Mouse (Mus musculus) liver, embryonic 14.5 days (tissue): ENCODE measurements at regions not wholly inside any gene's neighbourhood (a gene's known extent, or its start where the extent isn't known, plus 50 kb on each side); places are given as distances from the start of the nearest gene placed in this dataset.

ENCODE experiments used
- ATAC-seq: fragments of 200-750 bp; cut with Nextera tagmentation; 2 replicates; pipeline ENCODE4 v1.8.0; 2017; ENCODE audit warnings: moderate number of reproducible peaks, mild to moderate bottlenecking, moderate library complexity; ENCODE audit not compliant: insufficient read depth
- DNase-seq, 3 experiments: peaks; one replicate each; pipeline ENCODE4 v3.0.0-alpha.2; 2012 to 2013; ENCODE audit warnings: low read depth in 3 of 3, low spot score in 3 of 3
- H3K27ac ChIP-seq: fragments of 300-500 bp; sonication (generic); 2 replicates; pipeline ENCODE4 v1.5.1; 2014; ENCODE audit warnings: moderate library complexity, mild to moderate bottlenecking, control low read depth, inconsistent platforms
- H3K27me3 ChIP-seq: fragments of 300-500 bp; sonication (generic); 2 replicates; pipeline ENCODE4 v1.6.1; 2014; ENCODE audit warnings: mild to moderate bottlenecking, low read length, moderate library complexity; ENCODE audit not compliant: control insufficient read depth, insufficient read depth
- H3K36me3 ChIP-seq: fragments of 300-500 bp; sonication (generic); replicated peaks from 2 replicates; pipeline ENCODE4 v1.6.1; 2014; ENCODE audit warnings: low read depth; ENCODE audit not compliant: control insufficient read depth, insufficient read depth
- H3K4me1 ChIP-seq, 2 experiments: fragments of 200-500 bp in 1 of 2; fragments of 300-500 bp in 1 of 2; sonication (generic) in 1 of 2; replicated peaks; 2 replicates each; pipeline ENCODE4 v1.6.1; 2012 to 2014; ENCODE audit warnings: antibody characterized with exemption in 1 of 2, inconsistent platforms in 1 of 2, low read length in 1 of 2; ENCODE audit not compliant: control insufficient read depth in 2 of 2, insufficient read depth in 2 of 2
- H3K4me2 ChIP-seq: fragments of 300-500 bp; sonication (generic); 2 replicates; pipeline ENCODE4 v1.6.1; 2014; ENCODE audit warnings: low read depth, mild to moderate bottlenecking, control low read depth, moderate library complexity
- H3K4me3 ChIP-seq, 2 experiments: fragments of 200-500 bp in 1 of 2; fragments of 300-500 bp in 1 of 2; sonication (generic) in 1 of 2; 2 replicates each; pipeline ENCODE4 v1.5.1; 2012 to 2014; ENCODE audit warnings: low read depth in 2 of 2, low read length in 2 of 2, mild to moderate bottlenecking in 2 of 2, control low read depth in 1 of 2, inconsistent platforms in 1 of 2, moderate library complexity in 1 of 2; ENCODE audit not compliant: insufficient read depth in 1 of 2
- H3K9ac ChIP-seq: fragments of 300-500 bp; sonication (generic); replicated peaks from 2 replicates; pipeline ENCODE4 v1.6.1; 2014; ENCODE audit warnings: mild to moderate bottlenecking, control low read depth, moderate library complexity
- H3K9me3 ChIP-seq: fragments of 300-500 bp; sonication (generic); 2 replicates; pipeline ENCODE4 v1.6.1; 2016; ENCODE audit warnings: low read length, mixed read lengths; ENCODE audit not compliant: control insufficient read depth
- CTCF ChIP-seq: IDR thresholded peaks from 2 replicates; pipeline ENCODE4 v1.5.1; 2016; ENCODE audit warnings: antibody characterized with exemption, low read depth, control low read depth
- EP300 ChIP-seq: IDR thresholded peaks from 2 replicates; pipeline ENCODE4 v1.6.1; 2016; ENCODE audit warnings: antibody characterized with exemption, low read depth
- WGBS: fragments of 180-500 bp; shearing (Covaris S2); extraction: QIAGEN DNeasy Blood & Tissue Kit; methylation state at CpG from one replicate; pipeline ENCODE4 v1.1.7; 2014; ENCODE audit not compliant: insufficient replicate concordance; 5-methylcytosine and 5-hydroxymethylcytosine counted together

GRCm38 (mm10) chr3:35242349-35242748 lies 511.6 kb upstream of the Atp11b start:
- ATAC-seq, result no peak
- no peak overlapping the region for H3K4me3 ChIP-seq
- H3K36me3 ChIP-seq, result no peaks in the 10 kb centered on the region
- WGBS, result 44% methylated on average over 6 of the region's 6 CpGs
- H3K4me1 ChIP-seq, result no peaks in the 10 kb centered on the region
- H3K4me2 ChIP-seq, result no peak overlapping the region
- no peak overlapping the region for H3K9ac ChIP-seq
- no peak overlapping the region for H3K27ac ChIP-seq
- no peaks in the 10 kb centered on the region for H3K27me3 ChIP-seq
- H3K9me3 ChIP-seq, result no peaks in the 10 kb centered on the region
- no peak for TF ChIP-seq CTCF
- TF ChIP-seq EP300, result no peak
- no peak for DNase-seq

- Histone ChIP-seq H3K27ac (no peak overlapping the region), H3K27me3 (no peaks in the 10 kb centered on the region), H3K4me3 (no peak overlapping the region), H3K9ac (no peak overlapping the region), H3K4me2 (no peak overlapping the region), H3K36me3 (no peaks in the 10 kb centered on the region), H3K4me1 (no peaks in the 10 kb centered on the region), H3K9me3 (no peaks in the 10 kb centered on the region)
- 63% methylated on average over 10 of the region's 10 CpGs for WGBS
- no peak for ATAC-seq
- TF ChIP-seq CTCF (no peak), EP300 (no peak)
- DNase-seq, result no peak
Measured at GRCm38 (mm10) chr3:35242871-35243529, 510.9 kb upstream of the Atp11b start.

GRCm38 (mm10) chr3:35245003-35245402 lies 508.9 kb upstream of the Atp11b start:
- no peak for TF ChIP-seq EP300
- TF ChIP-seq CTCF, result no peak
- 40% methylated on average over 8 of the region's 8 CpGs for WGBS

GRCm38 (mm10) chr3:35245946-35246665 lies 507.8 kb upstream of the Atp11b start:
- Histone ChIP-seq H3K4me3 (no peak overlapping the region), H3K4me2 (no peak overlapping the region)
- no peak for DNase-seq

More at GRCm38 (mm10) chr3:35245003-35245402, 508.9 kb upstream of the Atp11b start:
- Histone ChIP-seq H3K4me2 (no peak overlapping the region), H3K9ac (no peak overlapping the region), H3K4me3 (no peak overlapping the region), H3K4me1 (no peaks in the 10 kb centered on the region), H3K27ac (no peak overlapping the region), H3K9me3 (no peaks in the 10 kb centered on the region), H3K36me3 (no peaks in the 10 kb centered on the region), H3K27me3 (no peaks in the 10 kb centered on the region)
- ATAC-seq, result no peak
- DNase-seq, result no peak

GRCm38 (mm10) chr3:35249160-35249559 lies 504.7 kb upstream of the Atp11b start:
- Histone ChIP-seq H3K9ac (no peak overlapping the region), H3K4me2 (no peak overlapping the region), H3K27me3 (no peaks in the 10 kb centered on the region), H3K27ac (no peak overlapping the region), H3K9me3 (no peaks in the 10 kb centered on the region), H3K4me1 (no peaks in the 10 kb centered on the region), H3K4me3 (no peak overlapping the region), H3K36me3 (no peaks in the 10 kb centered on the region)
- WGBS, result 75% methylated on average over 10 of the region's 10 CpGs
- ATAC-seq (no peak), DNase-seq (no peak)
- no peak for TF ChIP-seq EP300
- no peak for TF ChIP-seq CTCF

More at GRCm38 (mm10) chr3:35245946-35246665, 507.8 kb upstream of the Atp11b start:
- no peaks in the 10 kb centered on the region for H3K36me3 ChIP-seq
- H3K4me1 ChIP-seq, result no peaks in the 10 kb centered on the region
- no peak overlapping the region for H3K9ac ChIP-seq
- TF ChIP-seq CTCF (no peak), EP300 (no peak)
- no peaks in the 10 kb centered on the region for H3K9me3 ChIP-seq
- WGBS, result 68% methylated on average over 10 of the region's 10 CpGs
- no peak for ATAC-seq
- no peaks in the 10 kb centered on the region for H3K27me3 ChIP-seq
- H3K27ac ChIP-seq, result no peak overlapping the region
